Mouse (Mus musculus) lung, embryonic 16.5 days (tissue): ENCODE measurements around the gene Fxn. TPM values are rescaled to one million over a fixed set of nuclear protein-coding genes. Genes with fewer than 3 reads are reported as not detected.

Experiments
- ATAC-seq: fragments of 200-750 bp; cut with Nextera tagmentation; 2 replicates; pipeline ENCODE4 v1.8.0; 2017; ENCODE audit warnings: low read depth, mild to moderate bottlenecking, moderate library complexity
- H3K27ac ChIP-seq: fragments of 300-500 bp; sonication (generic); 2 replicates; pipeline ENCODE4 v1.5.1; 2014; ENCODE audit warnings: mild to moderate bottlenecking, control low read depth, low read length
- H3K27me3 ChIP-seq: fragments of 300-500 bp; sonication (generic); 2 replicates; pipeline ENCODE4 v1.6.1; 2014; ENCODE audit warnings: low read depth, low read length, mixed read lengths; ENCODE audit not compliant: control insufficient read depth, insufficient read depth
- H3K36me3 ChIP-seq: fragments of 300-500 bp; sonication (generic); 2 replicates; pipeline ENCODE4 v1.6.1; 2014; ENCODE audit warnings: low read length; ENCODE audit not compliant: control insufficient read depth, insufficient read depth
- H3K4me1 ChIP-seq: fragments of 300-500 bp; sonication (generic); replicated peaks from 2 replicates; pipeline ENCODE4 v1.6.1; 2014; ENCODE audit warnings: low read length, mixed read lengths; ENCODE audit not compliant: control insufficient read depth, insufficient read depth
- H3K4me2 ChIP-seq: fragments of 300-500 bp; sonication (generic); 2 replicates; pipeline ENCODE4 v1.6.1; 2014; ENCODE audit warnings: low read depth, low read length, control low read depth
- H3K4me3 ChIP-seq: fragments of 300-500 bp; sonication (generic); 2 replicates; pipeline ENCODE4 v1.5.1; 2014; ENCODE audit warnings: mild to moderate bottlenecking, low read length, control low read depth
- H3K9ac ChIP-seq: fragments of 300-500 bp; sonication (generic); 2 replicates; pipeline ENCODE4 v1.6.1; 2014; ENCODE audit warnings: low read length, control low read depth
- H3K9me3 ChIP-seq: fragments of 300-500 bp; sonication (generic); 2 replicates; pipeline ENCODE4 v1.6.1; 2016; ENCODE audit warnings: low read length; ENCODE audit not compliant: control insufficient read depth
- WGBS: fragments of 180-500 bp; shearing (Covaris S2); extraction: QIAGEN DNeasy Blood & Tissue Kit; methylation state at CpG from one replicate; pipeline ENCODE4 v1.1.7; 2014; 5-methylcytosine and 5-hydroxymethylcytosine counted together
- polyA plus RNA-seq: library from polyadenylated mRNA; unstranded; fragments of >200 nt; fragmentation: Nextera tagmentation; extraction: Ambion mirVana; gene quantifications from 2 replicates; pipeline ENCODE4 v1.2.1, GENCODE M21; 2015

The Fxn gene
- polyA plus RNA-seq, 1 experiment from 2014 or later, result 47.5 TPM

DNA sequence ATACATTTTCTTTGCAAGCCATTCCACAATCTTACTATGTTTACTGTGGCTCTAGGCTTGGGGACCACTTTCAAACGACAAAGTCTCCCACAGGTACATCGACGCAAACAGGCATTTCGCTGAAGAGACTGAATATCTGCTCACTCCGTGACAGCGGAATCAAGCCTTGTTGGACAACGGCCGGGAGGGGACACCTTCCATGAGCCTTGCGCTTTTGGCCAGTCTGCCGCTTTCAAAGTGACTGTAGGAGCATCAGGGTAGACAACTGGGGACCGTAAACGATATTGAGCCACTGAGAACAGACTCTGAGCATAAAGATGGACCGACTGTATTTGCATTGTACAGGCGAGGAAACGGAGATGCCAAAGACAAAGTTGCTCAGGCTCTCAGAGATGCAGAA lies 1.5 kb downstream of the Fxn start:
- Histone ChIP-seq H3K36me3 (0 out of 2 replicates have a peak, but pooled peaks cover 2% of the 10 kb centered on the region), H3K9ac (peak overlapping the region; percentile 82; the same call in 1 of the 2 replicates), H3K27ac (no peak overlapping the region), H3K4me2 (peak overlapping the region; percentile 90), H3K27me3 (no peaks in the 10 kb centered on the region), H3K4me3 (peak overlapping the region; percentile 70), H3K9me3 (no peaks in the 10 kb centered on the region), H3K4me1 (peaks cover 9% of the 10 kb centered on the region; the same call in 1 of the 2 replicates)
- no peak for ATAC-seq
- WGBS, result 77% methylated on average over 15 of the region's 15 CpGs

DNA sequence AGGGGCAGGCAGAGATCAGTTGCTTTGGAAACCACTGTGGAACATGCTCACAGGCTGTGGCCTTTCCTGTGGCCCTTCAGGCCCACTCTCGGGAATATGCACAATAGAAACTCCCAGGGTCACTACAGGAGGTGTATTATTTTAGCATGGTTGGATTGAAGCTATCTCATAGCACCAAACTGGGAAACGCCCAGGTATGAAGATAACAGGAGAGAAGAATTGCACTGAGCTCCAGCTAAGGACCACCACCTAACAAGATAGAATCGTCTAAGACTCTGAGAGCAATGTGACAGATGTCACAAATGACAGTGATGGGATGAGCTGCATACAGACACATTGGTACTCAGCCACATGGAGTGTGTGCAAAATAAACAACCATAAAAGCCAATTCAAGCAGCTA lies 6.1 kb downstream of the Fxn start:
- Histone ChIP-seq H3K9me3 (no peaks in the 10 kb centered on the region), H3K27ac (no peak overlapping the region), H3K4me2 (no peak overlapping the region), H3K4me3 (no peak overlapping the region), H3K36me3 (0 out of 2 replicates have a peak, but pooled peaks cover 2% of the 10 kb centered on the region), H3K27me3 (no peaks in the 10 kb centered on the region), H3K4me1 (peaks cover 10% of the 10 kb centered on the region), H3K9ac (no peak overlapping the region)
- WGBS, result 60% methylated on average over 3 of the region's 3 CpGs
- ATAC-seq, result no peak

GRCm38 (mm10) chr19:24271746-24272426 lies 8.5 kb downstream of the Fxn start:
- H3K27ac ChIP-seq, result no peak overlapping the region
- 43% methylated on average over 16 of the region's 16 CpGs for WGBS
- ATAC-seq, result peak; percentile 91
- H3K36me3 ChIP-seq, result 0 out of 2 replicates have a peak, but pooled peaks cover 2% of the 10 kb centered on the region
- no peaks in the 10 kb centered on the region for H3K9me3 ChIP-seq
- H3K4me3 ChIP-seq, result peak overlapping the region; percentile 30; the same call in 1 of the 2 replicates
- H3K4me2 ChIP-seq, result peak overlapping the region; percentile 55
- H3K9ac ChIP-seq, result peak overlapping the region; percentile 44
- H3K27me3 ChIP-seq, result no peaks in the 10 kb centered on the region
- H3K4me1 ChIP-seq, result peaks cover 5% of the 10 kb centered on the region

- Histone ChIP-seq H3K27me3 (no peaks in the 10 kb centered on the region), H3K4me3 (peak overlapping the region; percentile 30; the same call in 1 of the 2 replicates), H3K27ac (no peak overlapping the region), H3K9me3 (no peaks in the 10 kb centered on the region), H3K4me1 (peaks cover 5% of the 10 kb centered on the region), H3K4me2 (peak overlapping the region; percentile 55), H3K9ac (peak overlapping the region; percentile 44), H3K36me3 (0 out of 2 replicates have a peak, but pooled peaks cover 2% of the 10 kb centered on the region)
- ATAC-seq, result peak; percentile 81
- 49% methylated on average over 7 of the region's 7 CpGs for WGBS
Observed at GRCm38 (mm10) chr19:24271326-24271725, 9.1 kb downstream of the Fxn start.

GRCm38 (mm10) chr19:24268531-24268930 lies 11.9 kb downstream of the Fxn start:
- Histone ChIP-seq H3K4me3 (no peak overlapping the region), H3K36me3 (no peaks in the 10 kb centered on the region; the same call in 1 of the 2 replicates), H3K4me1 (peaks cover 5% of the 10 kb centered on the region), H3K9ac (no peak overlapping the region), H3K27me3 (no peaks in the 10 kb centered on the region), H3K4me2 (no peak overlapping the region), H3K9me3 (no peaks in the 10 kb centered on the region), H3K27ac (no peak overlapping the region)
- 69% methylated on average over 4 of the region's 4 CpGs for WGBS
- no peak for ATAC-seq

- Histone ChIP-seq H3K36me3 (no peaks in the 10 kb centered on the region; the same call in 1 of the 2 replicates), H3K9ac (no peak overlapping the region), H3K27me3 (no peaks in the 10 kb centered on the region), H3K27ac (peak overlapping the region; percentile 14; the same call in 1 of the 2 replicates), H3K4me1 (peaks cover under 1% of the 10 kb centered on the region), H3K4me2 (no peak overlapping the region), H3K9me3 (no peaks in the 10 kb centered on the region), H3K4me3 (no peak overlapping the region)
- WGBS, result 70% methylated on average over 7 of the region's 7 CpGs
- no peak for ATAC-seq
Observed at GRCm38 (mm10) chr19:24266046-24266830, 14.2 kb downstream of the Fxn start.

GRCm38 (mm10) chr19:24264991-24265390 lies 15.4 kb downstream of the Fxn start:
- H3K36me3 ChIP-seq, result no peaks in the 10 kb centered on the region; the same call in 1 of the 2 replicates
- H3K4me2 ChIP-seq, result no peak overlapping the region
- H3K9ac ChIP-seq, result no peak overlapping the region
- H3K27ac ChIP-seq, result no peak overlapping the region
- no peaks in the 10 kb centered on the region for H3K4me1 ChIP-seq
- H3K9me3 ChIP-seq, result no peaks in the 10 kb centered on the region
- H3K4me3 ChIP-seq, result no peak overlapping the region
- 28% methylated on average over 7 of the region's 7 CpGs for WGBS
- peak; percentile 77 for ATAC-seq
- no peaks in the 10 kb centered on the region for H3K27me3 ChIP-seq

GRCm38 (mm10) chr19:24262736-24263135 lies 17.7 kb downstream of the Fxn start:
- no peak overlapping the region for H3K4me3 ChIP-seq
- H3K27me3 ChIP-seq, result no peaks in the 10 kb centered on the region
- peaks cover 9% of the 10 kb centered on the region for H3K4me1 ChIP-seq
- WGBS, result 86% methylated on average over 14 of the region's 14 CpGs
- no peak overlapping the region for H3K4me2 ChIP-seq
- no peak for ATAC-seq
- H3K9me3 ChIP-seq, result no peaks in the 10 kb centered on the region
- no peaks in the 10 kb centered on the region; the same call in 1 of the 2 replicates for H3K36me3 ChIP-seq
- no peak overlapping the region for H3K27ac ChIP-seq
- no peak overlapping the region for H3K9ac ChIP-seq
